Mouse (Mus musculus): ENCODE data around the gene Dtx3l. TPM values are rescaled to one million over a fixed set of nuclear protein-coding genes. Genes with fewer than 3 reads are reported as not detected.

Dtx3l gene
- polyA plus RNA-seq (2014; fragmentation: Nextera tagmentation; extraction: Ambion mirVana) = 3.1 and 3.7 TPM in 2 replicates

DNA sequence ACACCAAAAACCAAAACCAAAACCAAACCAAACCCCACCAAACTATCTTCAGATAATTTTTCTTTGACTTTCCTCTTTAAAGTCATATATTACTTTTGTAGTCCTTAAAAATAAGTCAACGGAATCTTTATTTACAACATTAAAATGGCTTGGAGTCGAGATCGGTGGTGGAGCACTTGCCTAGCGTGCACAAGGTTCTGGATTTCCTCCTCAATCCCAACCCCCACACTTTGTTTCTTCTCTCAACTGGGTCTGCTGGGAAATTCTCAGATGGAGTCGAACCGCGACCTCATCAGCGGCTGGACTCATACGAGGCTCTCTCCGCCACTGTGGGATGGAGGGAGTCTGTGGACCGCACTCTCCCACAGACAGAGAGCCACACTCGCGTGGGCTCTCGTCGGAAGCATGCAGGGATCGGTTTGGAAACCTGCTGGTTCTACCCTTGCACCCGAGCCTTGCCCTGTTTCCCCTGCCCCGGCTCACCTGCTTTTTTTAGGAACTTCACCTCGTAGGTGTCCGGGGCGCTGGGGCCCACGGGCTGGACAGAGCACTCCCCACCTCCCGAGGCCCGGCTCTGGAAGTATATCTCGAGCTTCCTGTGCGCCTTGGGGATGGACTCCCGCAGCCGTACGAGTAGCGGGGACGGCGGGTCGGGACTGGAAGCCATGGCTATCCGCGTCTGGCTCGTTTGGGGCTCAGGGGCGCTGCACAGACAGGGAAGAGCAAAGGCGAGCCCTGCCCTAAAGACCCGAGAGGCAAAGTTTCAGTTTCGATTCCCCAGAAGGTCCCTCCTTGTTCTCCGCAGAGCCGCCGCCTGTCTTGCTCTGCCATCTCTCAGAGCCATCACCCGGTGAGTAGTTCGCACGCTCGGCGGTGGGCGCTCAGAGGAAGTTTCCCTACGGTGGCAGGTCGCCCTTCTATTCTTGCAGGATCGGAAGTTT is at the start of gene Dtx3l, which contains the start of gene Parp9:
Gene Dtx3l (minus strand): TSS at position 941 of the 941 bp plus-strand sequence.
Gene Parp9 (plus strand): TSS at position 260 of the 941 bp plus-strand sequence.
- 2% methylated on average over 52 of the region's 52 CpGs for WGBS
- no peak within 1 kb of the TSS for H3K27ac ChIP-seq (replicated peaks; ENCODE audit: low read depth, low read length)
- DNase-seq (ENCODE audit: low spot score) (peak; percentile 60), ATAC-seq (replicated peaks; ENCODE audit: insufficient number of reproducible peaks, low FRiP score, low TSS enrichment, low read depth) (0 out of 2 replicates have a peak, but pooled peaks have one; percentile 23)
- H3K9me3 ChIP-seq (replicated peaks; ENCODE audit: control insufficient read depth, low read length) = no peaks in the 10 kb centered on the region
- peak within 1 kb of the TSS; percentile 87 for H3K4me2 ChIP-seq (ENCODE audit: low read depth, low read length)
- peak within 1 kb of the TSS; percentile 68 for H3K9ac ChIP-seq (replicated peaks; ENCODE audit: low read length)
- no peaks in the 10 kb centered on the region; the same call in 1 of the 2 replicates for H3K27me3 ChIP-seq (ENCODE audit: control insufficient read depth, insufficient read depth, low read length)
- peak within 1 kb of the TSS; percentile 45 for H3K4me3 ChIP-seq (ENCODE audit: low read depth, low read length)
- H3K4me1 ChIP-seq (ENCODE audit: control insufficient read depth, insufficient read depth, low read length) = no peaks in the 10 kb centered on the region
- H3K36me3 ChIP-seq (replicated peaks; ENCODE audit: control insufficient read depth, insufficient read depth, low read depth, low read length) = no peaks in the 10 kb centered on the region

- H3K9ac ChIP-seq (replicated peaks; ENCODE audit: low read length) = no peak overlapping the region
- no peak overlapping the region for H3K27ac ChIP-seq (replicated peaks; ENCODE audit: low read depth, low read length)
- H3K9me3 ChIP-seq (replicated peaks; ENCODE audit: control insufficient read depth, low read length) = no peaks in the 10 kb centered on the region
- H3K36me3 ChIP-seq (replicated peaks; ENCODE audit: control insufficient read depth, insufficient read depth, low read depth, low read length) = no peaks in the 10 kb centered on the region
- DNase-seq (ENCODE audit: low spot score) (no peak), ATAC-seq (replicated peaks; ENCODE audit: insufficient number of reproducible peaks, low FRiP score, low TSS enrichment, low read depth) (no peak)
- WGBS = 98% methylated on average over 1 of the region's 1 CpGs
- H3K4me3 ChIP-seq (ENCODE audit: low read depth, low read length) = no peak overlapping the region
- no peak overlapping the region for H3K4me2 ChIP-seq (ENCODE audit: low read depth, low read length)
- no peaks in the 10 kb centered on the region for H3K27me3 ChIP-seq (ENCODE audit: control insufficient read depth, insufficient read depth, low read length)
- no peaks in the 10 kb centered on the region for H3K4me1 ChIP-seq (ENCODE audit: control insufficient read depth, insufficient read depth, low read length)
These were observed 49.0 kb upstream of the Dtx3l start for GRCm38 (mm10) chr16:35987930-35988329.

GRCm38 (mm10) chr16:35984471-35984870 is 45.5 kb upstream of the Dtx3l start:
- Histone ChIP-seq H3K9me3 (replicated peaks; ENCODE audit: control insufficient read depth, low read length) (no peaks in the 10 kb centered on the region), H3K4me1 (ENCODE audit: control insufficient read depth, insufficient read depth, low read length) (no peaks in the 10 kb centered on the region), H3K4me3 (ENCODE audit: low read depth, low read length) (peak overlapping the region; percentile 84; the same call in 1 of the 2 replicates), H3K36me3 (replicated peaks; ENCODE audit: control insufficient read depth, insufficient read depth, low read depth, low read length) (no peaks in the 10 kb centered on the region), H3K27me3 (ENCODE audit: control insufficient read depth, insufficient read depth, low read length) (no peaks in the 10 kb centered on the region), H3K9ac (replicated peaks; ENCODE audit: low read length) (no peak overlapping the region), H3K4me2 (ENCODE audit: low read depth, low read length) (peak overlapping the region; percentile 57; the same call in 1 of the 2 replicates), H3K27ac (replicated peaks; ENCODE audit: low read depth, low read length) (no peak overlapping the region)
- 59% methylated on average over 3 of the region's 3 CpGs for WGBS
- ATAC-seq (replicated peaks; ENCODE audit: insufficient number of reproducible peaks, low FRiP score, low TSS enrichment, low read depth) (no peak), DNase-seq (ENCODE audit: low spot score) (no peak)

- Histone ChIP-seq H3K36me3 (replicated peaks; ENCODE audit: control insufficient read depth, insufficient read depth, low read depth, low read length) (no peaks in the 10 kb centered on the region), H3K9ac (replicated peaks; ENCODE audit: low read length) (peak overlapping the region; percentile 90), H3K27me3 (ENCODE audit: control insufficient read depth, insufficient read depth, low read length) (no peaks in the 10 kb centered on the region), H3K4me3 (ENCODE audit: low read depth, low read length) (peak overlapping the region; percentile 84), H3K9me3 (replicated peaks; ENCODE audit: control insufficient read depth, low read length) (no peaks in the 10 kb centered on the region), H3K4me1 (ENCODE audit: control insufficient read depth, insufficient read depth, low read length) (no peaks in the 10 kb centered on the region), H3K27ac (replicated peaks; ENCODE audit: low read depth, low read length) (peak overlapping the region; percentile 99), H3K4me2 (ENCODE audit: low read depth, low read length) (peak overlapping the region; percentile 57)
- peak; percentile 46 for ATAC-seq (replicated peaks; ENCODE audit: insufficient number of reproducible peaks, low FRiP score, low TSS enrichment, low read depth)
- DNase-seq (ENCODE audit: low spot score) = peak; percentile 52
- under 1% methylated on average over 56 of the region's 86 CpGs for WGBS
These were observed 44.7 kb upstream of the Dtx3l start for GRCm38 (mm10) chr16:35983517-35984101.

- H3K4me2 ChIP-seq (ENCODE audit: low read depth, low read length) = peak overlapping the region; percentile 57
- H3K4me1 ChIP-seq (ENCODE audit: control insufficient read depth, insufficient read depth, low read length) = no peaks in the 10 kb centered on the region
- DNase-seq (ENCODE audit: low spot score) (peak; percentile 94), ATAC-seq (replicated peaks; ENCODE audit: insufficient number of reproducible peaks, low FRiP score, low TSS enrichment, low read depth) (peak; percentile 94)
- H3K36me3 ChIP-seq (replicated peaks; ENCODE audit: control insufficient read depth, insufficient read depth, low read depth, low read length) = no peaks in the 10 kb centered on the region
- no peaks in the 10 kb centered on the region for H3K9me3 ChIP-seq (replicated peaks; ENCODE audit: control insufficient read depth, low read length)
- H3K9ac ChIP-seq (replicated peaks; ENCODE audit: low read length) = peak overlapping the region; percentile 90
- no peaks in the 10 kb centered on the region for H3K27me3 ChIP-seq (ENCODE audit: control insufficient read depth, insufficient read depth, low read length)
- WGBS = 0% methylated on average over 54 of the region's 54 CpGs
- H3K27ac ChIP-seq (replicated peaks; ENCODE audit: low read depth, low read length) = peak overlapping the region; percentile 99
- peak overlapping the region; percentile 84 for H3K4me3 ChIP-seq (ENCODE audit: low read depth, low read length)
These were observed 44.1 kb upstream of the Dtx3l start for GRCm38 (mm10) chr16:35982902-35983516.

- Histone ChIP-seq H3K27me3 (ENCODE audit: control insufficient read depth, insufficient read depth, low read length) (no peaks in the 10 kb centered on the region), H3K27ac (replicated peaks; ENCODE audit: low read depth, low read length) (no peak overlapping the region), H3K9me3 (replicated peaks; ENCODE audit: control insufficient read depth, low read length) (no peaks in the 10 kb centered on the region), H3K4me1 (ENCODE audit: control insufficient read depth, insufficient read depth, low read length) (no peaks in the 10 kb centered on the region), H3K4me3 (ENCODE audit: low read depth, low read length) (peak overlapping the region; percentile 84), H3K9ac (replicated peaks; ENCODE audit: low read length) (peak overlapping the region; percentile 1), H3K4me2 (ENCODE audit: low read depth, low read length) (peak overlapping the region; percentile 57), H3K36me3 (replicated peaks; ENCODE audit: control insufficient read depth, insufficient read depth, low read depth, low read length) (no peaks in the 10 kb centered on the region)
- ATAC-seq (replicated peaks; ENCODE audit: insufficient number of reproducible peaks, low FRiP score, low TSS enrichment, low read depth) (0 out of 2 replicates have a peak, but pooled peaks have one; percentile 1), DNase-seq (ENCODE audit: low spot score) (no peak)
- WGBS = 5% methylated on average over 15 of the region's 15 CpGs
These were observed 43.6 kb upstream of the Dtx3l start for GRCm38 (mm10) chr16:35982506-35982901.

DNA sequence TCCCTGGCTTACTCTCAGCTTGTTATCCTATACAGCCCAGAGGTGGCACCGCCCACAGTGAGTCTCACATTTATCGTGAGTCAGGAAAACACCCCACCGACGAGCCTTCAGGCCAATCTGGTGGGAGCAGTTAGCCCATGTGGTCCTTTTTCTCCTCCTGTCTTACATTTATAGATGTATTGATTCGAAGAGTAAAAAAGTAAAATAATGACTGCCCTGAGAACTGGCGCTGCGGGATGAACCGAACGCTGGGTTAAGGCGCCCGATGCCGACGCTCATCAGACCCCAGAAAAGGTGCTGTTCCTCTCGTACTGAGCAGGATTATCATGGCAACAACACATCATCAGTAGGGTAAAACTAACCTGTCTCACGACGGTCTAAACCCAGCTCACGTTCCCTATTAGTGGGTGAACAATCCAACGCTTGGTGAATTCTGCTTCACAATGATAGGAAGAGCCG is 42.4 kb upstream of the Dtx3l start:
- H3K9me3 ChIP-seq (replicated peaks; ENCODE audit: control insufficient read depth, low read length) = no peaks in the 10 kb centered on the region
- ATAC-seq (replicated peaks; ENCODE audit: insufficient number of reproducible peaks, low FRiP score, low TSS enrichment, low read depth) = peak; percentile 97

More for the DNA sequence above, 42.4 kb upstream of the Dtx3l start:
- Histone ChIP-seq H3K27me3 (ENCODE audit: control insufficient read depth, insufficient read depth, low read length) (no peaks in the 10 kb centered on the region), H3K4me3 (ENCODE audit: low read depth, low read length) (no peak overlapping the region), H3K36me3 (replicated peaks; ENCODE audit: control insufficient read depth, insufficient read depth, low read depth, low read length) (no peaks in the 10 kb centered on the region), H3K4me2 (ENCODE audit: low read depth, low read length) (no peak overlapping the region), H3K9ac (replicated peaks; ENCODE audit: low read length) (no peak overlapping the region), H3K4me1 (ENCODE audit: control insufficient read depth, insufficient read depth, low read length) (no peaks in the 10 kb centered on the region), H3K27ac (replicated peaks; ENCODE audit: low read depth, low read length) (no peak overlapping the region)
- 45% methylated on average over 19 of the region's 19 CpGs for WGBS
- DNase-seq (ENCODE audit: low spot score) = peak; percentile 100
